Mouse (Mus musculus) Muller cell, postnatal 12 days (primary cell): ENCODE results near the gene Mical1.

Source experiments
- DNase-seq: peaks from one replicate; pipeline ENCODE4 v3.0.0-alpha.2; 2015; ENCODE audit errors: inconsistent ontology term

Gene Mical1

DNA sequence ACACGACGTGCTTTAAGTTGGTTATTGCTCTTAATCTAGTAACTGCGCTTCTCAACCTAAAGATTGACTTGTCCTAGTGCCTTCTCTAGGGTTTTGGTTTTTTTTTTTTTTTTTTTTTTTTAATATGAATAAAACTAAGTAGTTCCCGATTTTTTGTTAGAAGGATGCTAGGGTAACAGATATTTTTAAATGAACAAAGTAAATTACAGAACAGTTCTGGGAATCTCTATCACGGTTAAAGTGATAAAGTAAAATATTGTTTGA, 44.2 kb downstream of the Mical1 start:
- no peak for DNase-seq

DNA sequence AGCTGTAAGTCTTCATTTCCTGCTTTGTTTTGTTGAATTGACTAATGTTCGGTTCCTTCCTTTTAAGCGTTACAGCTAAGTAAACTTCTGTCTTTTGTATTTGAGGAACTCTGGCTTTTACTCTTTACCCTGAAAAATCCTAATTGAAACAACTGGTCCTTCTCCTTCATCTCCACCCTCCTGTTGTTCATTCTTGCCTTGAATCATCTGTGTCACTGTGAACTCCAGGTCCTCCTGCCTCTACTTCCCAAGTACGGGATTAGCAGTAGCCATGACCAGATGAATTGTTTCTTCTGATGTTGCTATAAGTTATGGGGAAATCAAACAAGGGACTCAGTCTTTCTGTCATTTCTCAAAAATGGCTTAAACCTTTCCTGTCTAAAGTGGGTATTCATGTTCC, 47.3 kb downstream of the Mical1 start:
- DNase-seq = no peak

DNA sequence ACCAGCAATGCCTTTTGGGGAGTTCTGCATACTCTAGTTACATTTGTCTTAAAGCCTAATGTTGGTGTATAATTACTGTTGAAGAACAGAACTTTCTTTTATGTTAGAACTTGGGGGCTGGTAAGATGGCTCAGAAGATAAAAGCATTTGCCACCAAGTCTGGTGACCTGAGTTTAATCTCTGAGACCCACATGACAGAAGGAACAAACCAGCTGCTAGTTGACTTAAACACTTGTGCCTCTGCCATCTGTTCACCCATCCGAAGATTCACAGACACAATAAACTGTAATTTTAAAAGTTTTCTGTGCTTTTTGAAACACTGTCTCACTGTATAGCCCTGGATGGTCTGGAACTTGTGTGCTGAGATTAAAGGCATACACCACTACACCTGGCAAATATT, 49.6 kb downstream of the Mical1 start:
- DNase-seq = no peak

DNA sequence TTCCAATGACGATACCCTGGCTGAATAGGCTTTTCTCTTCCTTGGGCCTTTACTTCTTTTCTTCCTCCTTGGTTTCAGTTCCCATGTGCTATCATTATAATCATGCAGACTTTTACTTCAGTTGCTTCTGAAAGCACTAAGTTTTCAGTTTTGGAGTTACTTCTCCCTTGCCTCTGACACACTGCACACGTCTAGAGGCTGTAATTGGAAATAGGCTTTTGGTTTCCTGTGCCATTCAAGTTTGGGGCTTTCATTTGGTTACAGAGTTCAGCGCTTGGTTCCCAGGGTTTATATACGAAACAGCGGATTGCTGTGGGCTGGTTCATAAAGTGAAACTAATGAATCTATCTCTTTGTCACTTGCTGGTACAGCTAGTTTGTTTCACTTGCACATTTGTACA, 53.9 kb downstream of the Mical1 start:
- no peak for DNase-seq

DNA sequence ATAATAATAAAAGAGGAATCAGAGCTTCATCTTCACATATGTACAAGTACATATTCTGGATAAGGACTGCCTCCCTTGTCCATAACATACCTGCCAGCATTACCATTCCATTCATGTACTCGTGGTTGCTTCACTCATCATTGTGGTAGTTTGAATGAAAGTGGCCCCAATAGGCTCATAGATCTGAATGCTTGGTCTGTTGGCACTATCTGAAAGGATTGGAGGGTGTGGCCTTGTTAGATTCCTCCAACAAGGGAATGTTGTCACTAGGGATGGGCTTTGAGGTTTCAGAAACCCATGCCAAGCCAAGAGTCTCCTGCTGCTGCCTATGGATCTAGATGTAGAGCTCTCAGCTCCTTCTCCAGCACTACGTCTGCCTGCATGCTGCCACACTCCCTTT, 59.9 kb downstream of the Mical1 start:
- DNase-seq = no peak
